Mouse (Mus musculus): ENCODE results near the gene Kbtbd2.

GRCm38 (mm10) chr6:56831697-56832406, 34.2 kb upstream of the Kbtbd2 start, which contains the start of gene Fkbp9:
- no peak for TF ChIP-seq GATA1 (IDR thresholded peaks at IDR 0.05; ENCODE audit: borderline replicate concordance, low read length)
- no peak for TF ChIP-seq FLI1 (IDR thresholded peaks at IDR 0.05; ENCODE audit: low read length)
